Mouse (Mus musculus) T-cell, adult 2 months (primary cell): Measurements from ENCODE around the gene Grm4.
"Not testable (repeated sequence)": the region's sequence is repeated elsewhere in the genome, so short reads cannot be mapped to it uniquely, and the experiment has no call there.

ENCODE experiments used
- DNase-seq: peaks from one replicate; pipeline ENCODE4 v3.0.0; 2022; ENCODE audit warnings: low spot score

Gene Grm4

DNA sequence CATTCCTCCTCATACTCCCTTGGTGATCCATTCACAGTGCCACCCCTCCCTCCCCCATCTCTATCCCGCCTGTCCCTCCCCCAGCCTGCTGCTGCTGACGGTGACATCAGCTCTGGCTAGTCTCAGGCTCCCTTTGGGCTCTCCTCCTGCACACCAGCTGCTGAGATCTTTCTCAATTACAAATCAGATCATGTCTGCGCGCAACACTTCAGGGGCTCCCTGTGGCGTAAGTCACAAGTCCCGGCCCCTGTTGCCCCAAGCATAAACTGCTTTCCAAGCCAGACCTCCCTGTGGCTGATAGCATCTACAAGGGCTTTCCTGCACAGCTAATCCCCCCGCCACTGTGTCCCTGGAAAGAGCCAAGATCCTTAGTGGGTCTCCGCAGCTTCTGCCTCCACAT is 128.3 kb downstream of the Grm4 start:
- DNase-seq: no peak

DNA sequence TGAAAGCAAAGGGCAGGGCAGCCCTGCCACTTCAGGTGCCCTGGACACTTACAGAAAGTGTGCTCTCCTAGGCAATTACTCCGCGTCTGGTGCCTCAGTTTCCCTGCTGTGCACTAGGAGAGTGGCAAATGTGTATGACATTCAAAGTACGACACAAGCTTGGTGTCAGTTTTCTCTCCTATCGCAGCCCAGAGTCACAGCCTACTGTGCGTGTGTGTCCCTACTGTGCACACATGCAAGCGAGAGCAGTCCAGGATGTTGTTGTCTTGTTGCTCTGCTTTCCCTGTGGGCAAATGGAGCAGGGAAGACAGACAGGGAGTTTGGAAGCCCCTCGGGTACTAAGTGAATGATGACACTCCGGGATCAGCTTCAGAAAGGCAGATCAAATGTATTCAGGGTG is 131.2 kb downstream of the Grm4 start:
- DNase-seq: no peak

DNA sequence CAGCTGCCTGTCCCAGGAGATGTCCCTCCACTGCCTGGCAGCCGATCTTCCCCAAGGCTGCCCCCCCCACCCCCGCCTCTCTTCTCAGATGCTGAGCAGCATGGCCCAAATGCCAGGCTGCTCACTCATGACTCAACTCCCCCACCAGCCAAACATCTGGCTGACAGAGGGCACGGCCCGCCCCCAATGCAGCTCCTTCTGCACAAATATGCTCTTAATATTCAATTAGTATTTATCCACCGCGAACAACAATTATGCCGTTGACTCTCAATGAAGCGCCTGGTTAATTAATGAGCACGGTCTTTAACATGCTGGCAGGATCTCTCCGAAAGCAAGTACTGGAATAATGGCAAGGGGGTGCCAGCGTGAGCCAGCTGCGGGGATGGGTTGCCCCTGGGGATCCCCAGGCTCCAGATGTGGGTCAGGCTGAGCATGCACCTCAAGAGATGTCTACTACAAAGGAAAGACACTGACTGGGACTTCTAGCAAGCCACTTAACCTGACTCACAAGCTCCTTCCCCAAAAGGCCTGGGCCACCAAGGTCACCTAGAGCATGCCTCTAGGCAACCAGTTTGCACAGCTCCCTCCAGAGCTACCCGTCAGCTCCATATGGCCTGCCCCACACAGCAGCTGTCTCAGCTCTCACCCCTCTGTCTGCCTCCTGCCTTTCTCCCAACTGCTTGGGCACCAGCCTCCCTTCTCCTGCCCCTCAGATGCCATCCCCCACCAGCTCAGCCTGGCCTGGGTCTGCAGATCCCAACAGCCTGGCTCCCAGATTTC is 131.8 kb downstream of the Grm4 start:
- no peak for DNase-seq

DNA sequence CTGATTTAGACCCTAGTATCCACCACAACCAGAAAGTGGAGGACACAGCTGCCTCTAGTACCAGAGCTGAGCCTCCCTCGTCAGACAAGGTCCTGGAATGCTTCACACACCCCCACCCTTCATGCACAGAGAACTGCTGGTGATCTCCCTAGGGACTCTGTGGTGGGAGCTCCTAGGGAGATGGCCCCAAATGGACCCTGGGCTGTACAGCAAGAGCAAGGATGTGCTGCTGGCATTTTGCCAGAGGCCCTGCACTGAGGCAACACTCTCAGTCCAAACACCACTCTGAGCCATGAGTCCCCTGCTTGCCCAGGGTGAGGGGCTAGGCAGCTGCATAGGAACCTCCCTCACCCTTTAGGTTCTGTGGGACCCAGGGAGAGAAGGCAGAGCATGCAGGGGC is 134.8 kb downstream of the Grm4 start:
- no peak for DNase-seq

DNA sequence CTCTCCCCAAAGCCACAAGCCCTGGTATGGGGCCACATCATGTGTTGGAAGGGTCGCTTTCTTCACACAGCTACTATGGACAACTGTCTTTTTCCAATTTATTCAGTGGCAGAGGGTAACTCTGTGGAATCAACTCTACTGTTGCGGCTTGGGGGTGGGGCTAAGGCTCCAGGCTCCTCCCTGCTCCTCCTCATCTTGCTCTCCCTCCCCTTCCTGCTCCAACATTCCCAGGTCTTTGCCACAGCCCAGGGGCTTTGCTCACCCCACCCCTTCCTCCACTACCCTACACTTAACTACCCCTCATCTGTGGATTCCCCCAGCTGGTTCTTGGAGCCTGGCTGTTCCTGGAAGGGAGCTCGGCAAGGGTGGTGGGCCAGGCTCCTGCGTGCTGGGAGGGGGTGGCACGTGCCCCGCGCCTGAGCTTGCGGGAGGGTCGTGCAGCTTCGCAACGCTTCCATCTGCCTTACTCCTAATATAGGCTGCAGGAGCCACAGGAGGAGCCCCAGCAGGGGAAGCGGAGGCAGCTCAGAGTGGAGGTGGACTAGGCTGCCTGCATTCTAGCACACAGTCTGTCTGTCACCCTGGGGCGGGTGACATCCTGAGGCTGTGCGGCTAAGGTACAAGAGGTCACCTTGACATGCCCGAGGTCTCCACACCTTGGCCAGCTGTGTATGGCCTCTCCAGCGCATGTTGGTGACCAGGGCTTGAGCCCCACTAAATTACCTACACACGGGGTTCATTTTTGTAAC is 135.5 kb downstream of the Grm4 start:
- no peak for DNase-seq

DNA sequence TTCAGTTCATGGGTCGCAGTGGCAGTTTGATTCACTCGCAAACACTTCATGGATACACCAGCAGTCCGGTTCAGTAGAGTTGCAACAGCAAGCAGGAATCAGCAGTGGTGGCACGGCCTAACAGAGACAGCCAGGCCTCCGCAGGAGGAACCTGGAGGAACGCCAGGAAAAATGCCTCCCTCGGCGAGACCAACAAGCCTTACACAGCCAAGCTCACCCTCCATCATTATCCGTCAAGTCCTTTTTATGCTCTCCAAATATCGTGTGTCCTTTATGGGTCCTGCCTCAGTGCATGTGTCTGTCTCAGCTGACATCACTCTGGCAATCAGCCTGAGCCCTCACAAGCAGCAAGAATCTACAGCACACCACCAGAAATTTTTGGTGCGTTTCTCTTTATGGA is 138.3 kb downstream of the Grm4 start:
- no peak for DNase-seq

DNA sequence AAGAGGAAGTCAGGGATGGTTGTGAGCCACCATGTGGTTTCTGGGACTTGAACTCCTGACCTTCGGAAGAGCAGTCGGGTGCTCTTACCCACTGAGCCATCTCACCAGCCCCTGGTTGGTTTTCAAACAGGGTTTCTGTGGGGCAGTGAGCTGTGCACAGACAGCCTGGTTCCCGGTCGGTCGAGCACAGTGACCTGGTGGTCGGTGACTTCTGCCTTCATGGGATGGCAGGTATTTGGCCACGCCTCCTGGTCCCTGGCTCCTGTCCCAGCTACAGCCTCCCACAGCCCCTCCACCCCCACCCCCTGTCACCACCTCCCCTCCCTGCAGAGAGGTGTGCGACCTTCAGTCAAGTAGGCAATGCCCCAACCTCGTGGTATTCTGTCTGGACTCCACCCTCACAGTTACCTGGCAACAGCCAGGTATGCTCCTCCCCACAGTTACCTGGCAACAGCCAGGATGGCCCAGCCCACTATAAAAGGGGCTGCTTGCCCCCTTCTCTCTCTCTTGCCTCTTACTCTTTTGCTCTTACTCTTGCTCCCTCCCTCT is 140.2 kb downstream of the Grm4 start:
- not testable (repeated sequence) for DNase-seq

DNA sequence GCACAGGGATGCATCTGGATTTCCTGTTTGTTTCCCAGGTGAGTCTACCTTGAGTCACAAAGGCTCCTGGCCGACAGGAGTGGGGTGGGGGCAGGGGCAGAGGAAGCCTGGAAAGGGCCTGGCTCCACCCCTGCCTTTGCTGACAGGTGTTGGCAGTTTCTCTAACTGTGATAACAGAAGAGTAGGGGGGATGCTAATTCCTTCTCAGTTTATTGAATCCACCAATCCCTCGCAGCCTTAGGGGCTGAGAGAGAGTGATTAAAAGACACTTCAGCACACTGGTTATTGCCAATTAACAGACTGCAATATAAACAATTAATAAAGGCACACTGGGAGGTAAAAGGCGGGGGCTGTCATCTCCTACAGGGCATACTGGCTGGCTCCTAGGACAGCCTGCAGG is 142.2 kb downstream of the Grm4 start:
- no peak for DNase-seq

DNA sequence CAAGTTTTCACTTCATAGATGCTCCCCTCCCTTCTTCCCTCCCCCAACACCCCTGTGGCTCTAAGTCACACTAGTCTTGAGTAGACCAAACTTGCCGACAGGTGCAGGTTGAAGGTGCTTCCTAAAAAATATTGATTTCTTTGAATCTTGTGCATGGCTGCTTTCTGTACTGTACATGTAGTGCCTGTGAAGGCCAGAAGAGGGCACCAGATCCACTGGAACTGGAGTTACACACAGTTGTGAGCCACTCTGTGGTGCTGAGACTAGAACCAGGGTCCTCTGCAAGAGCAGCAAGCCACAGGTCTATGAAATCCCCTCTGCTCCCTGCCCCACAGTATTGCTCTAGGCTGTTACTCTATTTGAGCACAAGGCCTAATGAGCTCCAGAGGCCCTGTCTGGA is 144.1 kb downstream of the Grm4 start:
- no peak for DNase-seq

DNA sequence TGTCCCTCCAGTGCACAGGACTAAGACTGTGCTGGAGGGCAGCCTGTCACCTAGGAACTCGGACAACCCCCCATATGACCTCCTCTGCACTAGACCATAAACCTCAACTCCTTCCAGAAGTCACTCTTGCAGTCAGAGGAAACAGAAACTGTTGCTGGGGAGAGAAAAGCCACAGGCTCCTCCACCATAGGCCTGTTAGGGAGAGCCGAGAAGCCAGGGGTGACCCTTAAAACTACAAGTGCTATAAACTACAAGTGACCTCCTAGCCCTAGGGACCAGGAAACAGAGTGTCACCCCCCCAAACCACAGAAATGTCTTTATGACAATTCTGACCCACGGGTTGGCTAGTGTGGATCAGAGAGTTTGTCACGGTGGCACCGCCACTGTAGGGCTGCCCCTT is 145.7 kb downstream of the Grm4 start:
- peak; percentile 29 for DNase-seq
